Mouse (Mus musculus) thymus, adult 2 months (tissue): ENCODE data around the gene Nppc.

Experiments
- CTCF ChIP-seq: fragments of 200-500 bp; IDR thresholded peaks from 2 replicates; pipeline ENCODE4 v1.5.1; 2012; ENCODE audit warnings: mild to moderate bottlenecking, control low read depth, low read length, moderate library complexity, borderline replicate concordance; ENCODE audit not compliant: control insufficient read depth, poor library complexity, insufficient read depth; ENCODE audit errors: extremely low read depth
- POLR2A ChIP-seq: fragments of 200-500 bp; IDR thresholded peaks from 2 replicates; pipeline ENCODE4 v1.6.1; 2012; ENCODE audit warnings: mild to moderate bottlenecking, low read length, control low read depth, moderate library complexity; ENCODE audit not compliant: control insufficient read depth, poor library complexity, insufficient read depth; ENCODE audit errors: extremely low read depth

DNA sequence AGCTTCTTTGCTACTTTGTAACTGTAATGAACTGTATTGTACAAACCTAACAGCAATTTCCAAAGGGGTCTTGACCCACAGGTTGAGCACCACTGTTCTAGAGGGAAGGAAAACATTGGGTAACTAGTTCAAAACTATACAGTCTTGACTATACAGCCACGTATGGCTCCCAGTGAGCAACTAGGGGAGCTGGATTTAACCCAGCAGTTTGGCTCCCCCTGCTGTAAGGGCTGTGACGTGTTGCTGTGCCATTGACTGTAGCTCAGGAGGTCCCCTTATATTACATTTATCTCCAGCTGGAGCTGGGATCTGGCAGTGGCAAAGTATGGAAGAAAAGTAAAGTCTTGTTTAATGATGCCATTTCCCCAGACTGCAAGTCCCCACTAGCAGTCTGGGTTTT lies 28.4 kb upstream of the Nppc start:
- TF ChIP-seq POLR2A (no peak), CTCF (no peak)
